Mouse (Mus musculus): ENCODE results near the gene Tmem221. TPM values are rescaled to one million over a fixed set of nuclear protein-coding genes. Genes with fewer than 3 reads are reported as not detected.

The Tmem221 gene
- total RNA-seq, 1 experiment from 2014 or later, result 8.9 TPM

- no peak for DNase-seq
Measured at GRCm38 (mm10) chr8:71509316-71509715, 49.4 kb downstream of the Tmem221 start.

- DNase-seq, result peak; percentile 85
Measured at GRCm38 (mm10) chr8:71507589-71508104, 51.0 kb downstream of the Tmem221 start.

GRCm38 (mm10) chr8:71505979-71506378, 52.7 kb downstream of the Tmem221 start:
- DNase-seq, result peak; percentile 50

- DNase-seq, result no peak
Measured at GRCm38 (mm10) chr8:71505326-71505725, 53.3 kb downstream of the Tmem221 start.

- no peak for DNase-seq
Measured at GRCm38 (mm10) chr8:71504349-71504748, 54.3 kb downstream of the Tmem221 start.

Other genes with a start within 250 kb of the Tmem221 start
- 168 and 199 TPM in 2 replicates for gene Use1, start 192.0 kb downstream of the Tmem221 start, total RNA-seq (2021)
- 18.7 and 20.7 TPM in 2 replicates for gene Ocel1, start 187.6 kb downstream of the Tmem221 start, total RNA-seq (2021)
- gene Nr2f6, start 176.9 kb downstream of the Tmem221 start, total RNA-seq (2021), result 64.5 and 75.8 TPM in 2 replicates
- gene Ushbp1, start 163.1 kb downstream of the Tmem221 start, total RNA-seq (2021), result 20.6 and 25.8 TPM in 2 replicates
- gene Babam1, start 162.0 kb downstream of the Tmem221 start, total RNA-seq (2021), result 105 and 116 TPM in 2 replicates
- gene Ankle1, start 152.9 kb downstream of the Tmem221 start, total RNA-seq (2021), result 3.2 and 4.1 TPM in 2 replicates
- 63.0 and 82.8 TPM in 2 replicates for gene Abhd8, start 95.2 kb downstream of the Tmem221 start, total RNA-seq (2021)
- gene Mrpl34, start 93.9 kb downstream of the Tmem221 start, total RNA-seq (2021), result 109 and 113 TPM in 2 replicates
- gene Dda1, start 89.7 kb downstream of the Tmem221 start, total RNA-seq (2021), result 62.5 and 64.7 TPM in 2 replicates
- 17.3 and 23.3 TPM in 2 replicates for gene Ano8, start 72.9 kb downstream of the Tmem221 start, total RNA-seq (2021)
- gene Gtpbp3, start 70.8 kb downstream of the Tmem221 start, total RNA-seq (2021), result 26.5 and 28.7 TPM in 2 replicates
- gene Plvap, start 47.1 kb downstream of the Tmem221 start, total RNA-seq (2021), result 167 and 192 TPM in 2 replicates
- not detected in 2 replicates for gene Ccdc194, start 33.2 kb downstream of the Tmem221 start, total RNA-seq (2021)
- gene Bst2, start 21.4 kb downstream of the Tmem221 start, total RNA-seq (2021), result 66.0 and 70.2 TPM in 2 replicates
- 62.3 and 73.7 TPM in 2 replicates for gene Mvb12a, start 15.9 kb downstream of the Tmem221 start, total RNA-seq (2021)
- gene Nxnl1, start 7.7 kb upstream of the Tmem221 start, total RNA-seq (2021), result 1.1 TPM in 2 replicates
- 156 and 167 TPM in 2 replicates for gene Slc27a1, start 10.0 kb upstream of the Tmem221 start, total RNA-seq (2021)
- gene Pgls, start 33.3 kb upstream of the Tmem221 start, total RNA-seq (2021), result 145 and 153 TPM in 2 replicates
- gene Fam129c, start 38.8 kb upstream of the Tmem221 start, total RNA-seq (2021), result 4.0 TPM in 2 replicates
- 64.6 and 66.2 TPM in 2 replicates for gene Colgalt1, start 52.1 kb upstream of the Tmem221 start, total RNA-seq (2021)
- gene Unc13a, start 112.9 kb upstream of the Tmem221 start, total RNA-seq (2021), result 8.3 and 8.4 TPM in 2 replicates
- gene Jak3, start 117.4 kb upstream of the Tmem221 start, total RNA-seq (2021), result 11.7 and 14.3 TPM in 2 replicates
- gene Insl3, start 130.3 kb upstream of the Tmem221 start, total RNA-seq (2021), result 6.1 and 7.8 TPM in 2 replicates
- 3.7 and 4.8 TPM in 2 replicates for gene B3gnt3, start 142.9 kb upstream of the Tmem221 start, total RNA-seq (2021)
- gene Fcho1, start 166.8 kb upstream of the Tmem221 start, total RNA-seq (2021), result 2.2 and 2.6 TPM in 2 replicates

Measured in adrenal gland, postnatal 25 days (tissue).